Mouse (Mus musculus) liver, embryonic 13.5 days (tissue): ENCODE results near the gene Myh7. TPM values are rescaled to one million over a fixed set of nuclear protein-coding genes. Genes with fewer than 3 reads are reported as not detected.

Experiments used
- ATAC-seq: fragments of 200-750 bp; cut with Nextera tagmentation; 2 replicates; pipeline ENCODE4 v1.8.0; 2017; ENCODE audit warnings: low read depth, mild to moderate bottlenecking, moderate number of reproducible peaks, moderate library complexity
- DNase-seq: peaks from one replicate; pipeline ENCODE4 v3.0.0; 2022
- H3K27ac ChIP-seq: fragments of 300-500 bp; sonication (generic); 2 replicates; pipeline ENCODE4 v1.5.1; 2015; ENCODE audit warnings: moderate library complexity, mild to moderate bottlenecking, inconsistent platforms
- H3K27me3 ChIP-seq: fragments of 300-500 bp; sonication (generic); 2 replicates; pipeline ENCODE4 v1.6.1; 2015; ENCODE audit warnings: mild to moderate bottlenecking, inconsistent platforms
- H3K36me3 ChIP-seq: fragments of 300-500 bp; sonication (generic); 2 replicates; pipeline ENCODE4 v1.6.1; 2015; ENCODE audit warnings: mild to moderate bottlenecking, inconsistent platforms
- H3K4me1 ChIP-seq: fragments of 300-500 bp; sonication (generic); replicated peaks from 2 replicates; pipeline ENCODE4 v1.6.1; 2015; ENCODE audit warnings: inconsistent platforms
- H3K4me2 ChIP-seq: fragments of 300-500 bp; sonication (generic); 2 replicates; pipeline ENCODE4 v1.6.1; 2015; ENCODE audit warnings: inconsistent platforms, mild to moderate bottlenecking, moderate library complexity
- H3K4me3 ChIP-seq: fragments of 300-500 bp; sonication (generic); replicated peaks from 2 replicates; pipeline ENCODE4 v1.5.1; 2015; ENCODE audit warnings: mild to moderate bottlenecking, inconsistent platforms
- H3K9ac ChIP-seq: fragments of 300-500 bp; sonication (generic); 2 replicates; pipeline ENCODE4 v1.6.1; 2015; ENCODE audit warnings: mild to moderate bottlenecking, inconsistent platforms
- H3K9me3 ChIP-seq: fragments of 300-500 bp; sonication (generic); replicated peaks from 2 replicates; pipeline ENCODE4 v1.6.1; 2016; ENCODE audit warnings: inconsistent platforms
- WGBS: fragments of 180-500 bp; shearing (Covaris S2); methylation state at CpG from one replicate; pipeline ENCODE4 v1.1.7; 2015; ENCODE audit not compliant: insufficient replicate concordance; 5-methylcytosine and 5-hydroxymethylcytosine counted together
- microRNA counts: library from miRNA; unstranded; fragments of <30 nt; microRNA quantifications from one replicate; lab custom pipeline; 2016
- microRNA-seq: library from miRNA; unstranded; fragments of <30 nt; microRNA quantifications from one replicate; pipeline ENCODE4, GENCODE M21; 2016
- polyA plus RNA-seq: library from polyadenylated mRNA; unstranded; fragments of >200 nt; fragmentation: Nextera tagmentation; extraction: Ambion mirVana; gene quantifications from 2 replicates; pipeline ENCODE4 v1.2.1, GENCODE M21; 2015

Gene Myh7
- polyA plus RNA-seq, 1 experiment from 2014 or later = 0.98 TPM

DNA sequence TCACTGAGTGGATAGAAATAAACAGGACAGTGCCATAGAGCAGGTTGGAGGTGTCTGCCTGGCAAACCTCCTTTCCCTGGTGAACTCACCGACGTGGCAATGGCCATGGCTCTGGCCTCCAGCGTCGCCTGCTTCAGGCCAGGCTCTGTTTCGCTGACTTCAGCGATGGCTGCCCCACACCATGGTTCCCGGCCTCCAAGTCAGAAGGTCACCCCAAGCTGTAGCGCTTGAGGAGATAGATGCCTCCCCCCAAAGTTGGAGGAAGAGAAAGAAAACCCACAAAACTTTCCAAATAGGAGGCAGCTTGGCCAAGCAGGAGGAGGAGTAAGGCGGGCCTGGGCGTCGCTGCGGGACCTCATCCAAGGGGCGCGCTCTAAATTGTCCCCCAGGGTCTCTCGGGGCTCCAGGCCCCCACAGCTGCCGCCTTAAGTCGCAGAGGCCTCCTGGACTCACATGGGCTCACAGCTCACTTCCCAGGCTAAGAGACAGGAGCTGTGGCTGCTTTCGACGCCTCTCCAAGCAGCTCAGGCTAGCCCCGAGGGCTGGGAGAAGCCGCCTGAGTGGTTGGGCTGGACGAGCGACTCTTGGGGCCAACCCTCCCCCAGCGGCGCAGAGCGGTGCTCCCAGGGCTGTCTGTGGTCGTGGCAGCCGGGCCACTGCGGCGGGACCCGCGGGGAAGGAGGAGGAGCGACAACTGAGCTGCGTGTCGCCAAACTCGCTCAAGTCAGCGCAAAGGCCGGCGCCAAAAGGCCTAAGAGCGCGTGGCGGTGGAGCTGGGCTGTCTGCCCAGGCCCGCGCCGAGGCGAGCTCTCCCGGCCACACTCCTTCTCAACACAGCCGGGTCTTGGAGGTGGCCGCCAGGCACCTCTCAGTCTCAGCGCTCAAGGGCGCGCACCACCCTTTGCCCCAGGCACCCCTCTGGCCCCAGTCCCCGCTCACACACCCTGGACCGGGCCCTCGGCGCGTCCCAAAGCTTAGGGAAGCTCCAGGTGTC lies 68.8 kb downstream of the Myh7 start, which contains the start of gene Efs:
TSS of gene Efs (minus strand) at position 778 of the 994 bp plus-strand sequence.
- H3K4me1 ChIP-seq = peaks cover 24% of the 10 kb centered on the region
- 9% methylated on average over 49 of the region's 57 CpGs for WGBS
- DNase-seq (no peak), ATAC-seq (peak; percentile 24; the same call in 1 of the 2 replicates)
- no peaks in the 10 kb centered on the region; the same call in 1 of the 2 replicates for H3K9me3 ChIP-seq
- peak within 1 kb of the TSS; percentile 50 for H3K9ac ChIP-seq
- H3K27ac ChIP-seq = no peak within 1 kb of the TSS; the same call in 1 of the 2 replicates
- peaks cover 83% of the 10 kb centered on the region for H3K27me3 ChIP-seq
- peak within 1 kb of the TSS; percentile 47 for H3K4me3 ChIP-seq
- no peaks in the 10 kb centered on the region for H3K36me3 ChIP-seq
- peak within 1 kb of the TSS; percentile 61 for H3K4me2 ChIP-seq

DNA sequence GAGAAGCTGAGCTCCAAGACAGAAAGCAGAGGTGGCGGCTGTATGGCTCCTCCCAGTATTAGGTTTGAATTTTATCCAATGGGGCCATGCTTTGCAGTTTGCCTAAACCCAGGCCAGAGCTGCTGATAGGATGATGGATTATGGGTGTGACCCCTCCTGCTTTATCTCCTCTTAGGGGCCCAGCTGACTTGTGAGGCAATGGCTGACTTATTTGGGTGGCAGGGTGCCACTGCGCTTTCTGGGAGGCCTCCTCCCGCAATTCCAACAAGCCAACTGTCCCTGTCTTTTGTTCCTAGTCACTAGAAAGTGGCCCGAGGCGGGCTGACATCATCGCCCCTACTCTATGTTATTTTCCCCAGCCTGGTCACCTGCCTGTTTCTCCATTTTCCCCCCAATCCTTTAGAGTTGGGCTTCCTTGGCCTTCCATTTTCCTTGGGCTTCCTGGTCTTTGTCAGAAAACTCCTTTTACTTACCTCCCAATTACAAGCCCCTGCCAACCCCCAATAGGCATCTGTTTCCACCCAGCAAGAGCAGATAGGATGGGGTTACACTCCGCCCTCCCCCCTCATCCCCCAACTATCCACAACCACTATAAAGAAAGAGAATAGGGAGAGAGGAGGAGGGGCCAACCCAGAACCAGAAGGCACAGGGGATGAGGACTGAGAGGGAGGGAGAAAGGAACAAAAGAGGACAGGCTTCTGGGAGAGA lies 69.6 kb downstream of the Myh7 start:
- H3K9me3 ChIP-seq = no peaks in the 10 kb centered on the region; the same call in 1 of the 2 replicates
- no peak overlapping the region for H3K27ac ChIP-seq
- no peak overlapping the region for H3K9ac ChIP-seq
- H3K4me1 ChIP-seq = peaks cover 24% of the 10 kb centered on the region
- H3K36me3 ChIP-seq = no peaks in the 10 kb centered on the region
- ATAC-seq = peak; percentile 84
- H3K4me3 ChIP-seq = peak overlapping the region; percentile 47
- WGBS = 46% methylated on average over 7 of the region's 7 CpGs
- peaks cover 77% of the 10 kb centered on the region for H3K27me3 ChIP-seq
- DNase-seq = peak; percentile 40
- H3K4me2 ChIP-seq = peak overlapping the region; percentile 61

MicroRNA genes within 50 kb of the gene (microRNA counts, 519-probe panel; counts per million panel counts)
- 2,032 counts per million, percentile 6 among the panel's probes with 10 or more counts for microRNA mmu-miR-208a (lab: Ali Mortazavi, UCI)
- microRNA mmu-miR-208b (lab: Ali Mortazavi, UCI) = 114 counts per million

Small RNA genes lying within 50 kb of the gene (microRNA-seq; reads per million reads assigned to microRNA genes)
- 23.8 reads per million, percentile 35 among the genes with 10 or more reads in this experiment for gene Mir208a
- gene Mir208b = 96.1 reads per million, percentile 50 among the genes with 10 or more reads in this experiment

Other genes starting within 250 kb of the Myh7 start
- 2.1 and 3.6 TPM in 2 replicates for gene Slc7a8, start 212.7 kb downstream of the Myh7 start, polyA plus RNA-seq
- gene Rnf212b, start 180.5 kb downstream of the Myh7 start, polyA plus RNA-seq = not detected in 2 replicates
- 2.2 TPM in 2 replicates for gene Homez, start 123.7 kb downstream of the Myh7 start, polyA plus RNA-seq
- gene Ppp1r3e, start 117.1 kb downstream of the Myh7 start, polyA plus RNA-seq = 0.41 and 0.50 TPM in 2 replicates
- gene Bcl2l2, start 111.2 kb downstream of the Myh7 start, polyA plus RNA-seq = 0.57 and 0.62 TPM in 2 replicates
- 0.09 TPM in 1 of 2 replicates, not detected in the other for gene Gm20521, start 111.2 kb downstream of the Myh7 start, polyA plus RNA-seq
- 53.9 and 59.1 TPM in 2 replicates for gene Pabpn1, start 102.1 kb downstream of the Myh7 start, polyA plus RNA-seq
- 2.0 and 2.1 TPM in 2 replicates for gene Slc22a17, start 81.5 kb downstream of the Myh7 start, polyA plus RNA-seq
- 0.71 TPM in 2 replicates for gene Efs, start 68.5 kb downstream of the Myh7 start, polyA plus RNA-seq
- gene Il25, start 61.9 kb downstream of the Myh7 start, polyA plus RNA-seq = not detected in 2 replicates
- gene Cmtm5, start 58.4 kb downstream of the Myh7 start, polyA plus RNA-seq = 0.20 TPM in 1 of 2 replicates, not detected in the other
- gene Myh6, start 27.7 kb downstream of the Myh7 start, polyA plus RNA-seq = 0.69 and 2.9 TPM in 2 replicates
- not detected in 2 replicates for gene Gm17428, start 17.7 kb downstream of the Myh7 start, polyA plus RNA-seq
- 55.5 and 61.8 TPM in 2 replicates for gene Ngdn, start 20.8 kb upstream of the Myh7 start, polyA plus RNA-seq
- 1.1 and 1.2 TPM in 2 replicates for gene Zfhx2, start 97.7 kb upstream of the Myh7 start, polyA plus RNA-seq
- 5.5 TPM in 2 replicates for gene Thtpa, start 100.2 kb upstream of the Myh7 start, polyA plus RNA-seq
- 26.1 and 27.6 TPM in 2 replicates for gene Ap1g2, start 112.0 kb upstream of the Myh7 start, polyA plus RNA-seq
- gene Jph4, start 122.3 kb upstream of the Myh7 start, polyA plus RNA-seq = 0.06 and 0.07 TPM in 2 replicates
- gene Dhrs2, start 227.4 kb upstream of the Myh7 start, polyA plus RNA-seq = not detected in 2 replicates